Mouse (Mus musculus) heart, adult 2 months (tissue): ENCODE results near the gene Pgc. TPM values are rescaled to one million over a fixed set of nuclear protein-coding genes. Genes with fewer than 3 reads are reported as not detected.

Source experiments
- DNase-seq, 2 experiments: peaks; one replicate each; pipeline ENCODE4 v3.0.0; 2021
- H3K27ac ChIP-seq: fragments of 200-600 bp; 2 replicates; pipeline ENCODE4 v1.8.1; 2022
- H3K27me3 ChIP-seq: fragments of 200-500 bp; 2 replicates; pipeline ENCODE4 v1.6.1; 2012; ENCODE audit warnings: mild to moderate bottlenecking, low read length, inconsistent platforms, mixed read lengths; ENCODE audit not compliant: control insufficient read depth, insufficient read depth
- H3K36me3 ChIP-seq: fragments of 200-500 bp; 2 replicates; pipeline ENCODE4 v1.6.1; 2012; ENCODE audit warnings: low read length, inconsistent platforms; ENCODE audit not compliant: control insufficient read depth, insufficient read depth
- H3K4me1 ChIP-seq: fragments of 200-500 bp; 2 replicates; pipeline ENCODE4 v1.6.1; 2011; ENCODE audit warnings: low read length; ENCODE audit not compliant: control insufficient read depth, insufficient read depth
- H3K4me3 ChIP-seq: fragments of 200-600 bp; 2 replicates; pipeline ENCODE4 v1.8.1; 2022
- H3K79me2 ChIP-seq: fragments of 200-500 bp; replicated peaks from 2 replicates; pipeline ENCODE4 v1.6.1; 2012; ENCODE audit warnings: mild to moderate bottlenecking, inconsistent platforms, low read length, moderate library complexity, mixed read lengths; ENCODE audit not compliant: control insufficient read depth, insufficient read depth
- H3K9ac ChIP-seq: fragments of 200-500 bp; 2 replicates; pipeline ENCODE4 v1.6.1; 2012; ENCODE audit warnings: low read depth, mild to moderate bottlenecking, control low read depth, inconsistent platforms, low read length, mixed read lengths
- CTCF ChIP-seq: fragments of 200-600 bp; IDR thresholded peaks from 2 replicates; pipeline ENCODE4 v1.8.1; 2022; ENCODE audit warnings: antibody characterized with exemption, mild to moderate bottlenecking, moderate library complexity
- EP300 ChIP-seq: fragments of 200-500 bp; IDR thresholded peaks from 2 replicates; pipeline ENCODE4 v1.6.1; 2011; ENCODE audit warnings: low read depth, low read length, control low read depth; ENCODE audit not compliant: insufficient read depth
- POLR2A ChIP-seq: fragments of 200-500 bp; IDR thresholded peaks from 2 replicates; pipeline ENCODE4 v1.6.1; 2011; ENCODE audit warnings: mild to moderate bottlenecking, low read depth, low read length, control low read depth; ENCODE audit not compliant: insufficient read depth
- WGBS: fragments of 180-500 bp; shearing (Covaris S2); methylation state at CpG from one replicate; pipeline ENCODE4 v1.1.7; 2018; 5-methylcytosine and 5-hydroxymethylcytosine counted together
- intact Hi-C: fragments of 180-260 bp; cut with DNase I; formaldehyde crosslinking; loops from one replicate; pipeline ENCODE4 v1.15.1; 2025
- polyA plus RNA-seq: library from polyadenylated mRNA; depleted of rRNA; stranded (reverse); fragments of >200 nt; gene quantifications from 2 replicates; pipeline ENCODE4 v1.2.3, GENCODE M21; 2012
- total RNA-seq, 2 experiments: library from RNA; stranded (reverse); gene quantifications; 2 replicates each; pipeline ENCODE4 v1.2.3; 2021

Gene Pgc
- total and polyA plus RNA-seq, 3 experiments, result 0.59 TPM; not detected in 2

- no peak overlapping the region for H3K27ac ChIP-seq
- no peaks in the 10 kb centered on the region for H3K36me3 ChIP-seq
- H3K9ac ChIP-seq, result no peak overlapping the region
- DNase-seq, result no peak
- TF ChIP-seq CTCF (no peak), POLR2A (no peak), EP300 (no peak)
- no peaks in the 10 kb centered on the region for H3K27me3 ChIP-seq
- intact Hi-C loops, result no loop called here
- 62% methylated on average over 9 of the region's 22 CpGs for WGBS
- H3K4me3 ChIP-seq, result no peak overlapping the region
- no peaks in the 10 kb centered on the region for H3K4me1 ChIP-seq
- no peaks in the 10 kb centered on the region for H3K79me2 ChIP-seq
Observed at GRCm38 (mm10) chr17:47712889-47713571, 13.6 kb upstream of the Pgc start.

- Histone ChIP-seq H3K79me2 (no peaks in the 10 kb centered on the region), H3K27me3 (no peaks in the 10 kb centered on the region), H3K9ac (no peak overlapping the region), H3K36me3 (no peaks in the 10 kb centered on the region), H3K4me1 (no peaks in the 10 kb centered on the region), H3K4me3 (no peak overlapping the region), H3K27ac (no peak overlapping the region)
- WGBS, result 47% methylated on average over 3 of the region's 3 CpGs
- no peak for TF ChIP-seq EP300
- TF ChIP-seq CTCF, result no peak
- no peak for TF ChIP-seq POLR2A
- DNase-seq, result no peak
- intact Hi-C loops, result no loop called here
Observed at GRCm38 (mm10) chr17:47715037-47715436, 11.6 kb upstream of the Pgc start.

GRCm38 (mm10) chr17:47721183-47721582, 5.5 kb upstream of the Pgc start:
- Histone ChIP-seq H3K36me3 (no peaks in the 10 kb centered on the region), H3K27me3 (no peaks in the 10 kb centered on the region), H3K4me1 (no peaks in the 10 kb centered on the region), H3K9ac (no peak overlapping the region), H3K27ac (no peak overlapping the region), H3K79me2 (no peaks in the 10 kb centered on the region), H3K4me3 (no peak overlapping the region)
- WGBS, result 11% methylated on average over 4 of the region's 4 CpGs
- intact Hi-C loops, result no loop called here
- TF ChIP-seq EP300 (no peak), CTCF (no peak), POLR2A (no peak)
- no peak for DNase-seq

- Histone ChIP-seq H3K79me2 (no peaks in the 10 kb centered on the region), H3K4me3 (no peak overlapping the region), H3K4me1 (no peaks in the 10 kb centered on the region), H3K9ac (no peak overlapping the region), H3K27ac (no peak overlapping the region), H3K27me3 (no peaks in the 10 kb centered on the region), H3K36me3 (no peaks in the 10 kb centered on the region)
- 53% methylated on average over 24 of the region's 24 CpGs for WGBS
- DNase-seq, result no peak
- intact Hi-C loops, result no loop called here
- TF ChIP-seq CTCF, result 0 out of 2 replicates have a peak, but pooled peaks have one; percentile 7
- TF ChIP-seq POLR2A, result no peak
Observed at GRCm38 (mm10) chr17:47730633-47731575, 4.3 kb downstream of the Pgc start.

- Histone ChIP-seq H3K4me3 (no peak overlapping the region), H3K27ac (no peak overlapping the region), H3K4me1 (peaks cover 5% of the 10 kb centered on the region), H3K79me2 (peaks cover 1% of the 10 kb centered on the region; the same call in 1 of the 2 replicates), H3K36me3 (no peaks in the 10 kb centered on the region), H3K27me3 (no peaks in the 10 kb centered on the region), H3K9ac (no peak overlapping the region)
- intact Hi-C loops, result loop anchor here (2.0 kb wide), 1 partner anchor 41 kb away; the partner anchor contains the start of genes Gm21981 and Prickle4
- DNase-seq, result no peak
- WGBS, result 75% methylated on average over 14 of the region's 14 CpGs
- TF ChIP-seq POLR2A (no peak), CTCF (no peak), EP300 (no peak)
Observed at GRCm38 (mm10) chr17:47735553-47736100, 9.0 kb downstream of the Pgc start.
